Comparison of ENCODE assay signal across 26 mouse cellular contexts in the genomic region with DNA sequence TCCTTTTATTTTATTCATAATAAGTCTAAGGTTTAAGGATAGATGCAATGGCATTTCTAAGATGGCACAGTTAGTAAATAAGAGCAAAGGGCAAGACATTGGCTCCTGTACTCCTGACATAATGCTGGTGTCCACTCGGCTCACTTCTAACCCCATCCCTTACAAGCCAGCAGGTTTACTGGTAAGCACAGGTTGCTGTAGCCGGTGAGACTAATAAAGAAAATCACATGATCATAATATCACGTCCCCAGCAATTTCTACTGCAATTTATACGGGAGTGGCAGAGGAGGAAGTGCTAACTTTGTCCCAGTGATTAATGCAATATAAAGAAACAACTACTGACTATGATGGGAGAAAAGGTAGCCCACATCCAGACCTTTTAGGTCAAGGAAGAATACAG.
"Had no signal": no experiment of that assay in that cellular context is flagged by ENCODE, and none has a peak within 500 bp of the region (broad histone marks: within the 10 kb centered on the region; RNA-seq: fewer than 3 reads in every experiment).

No protein-coding gene starts in this region.

- H3K27me3 ChIP-seq: embryonic facial prominence, embryonic 12.5 days; embryonic facial prominence, embryonic 13.5 days; embryonic facial prominence, embryonic 15.5 days; forebrain, embryonic 12.5 days; forebrain, embryonic 13.5 days; forebrain, embryonic 15.5 days had no signal

- H3K36me3 ChIP-seq: embryonic facial prominence, embryonic 10.5 days; embryonic facial prominence, embryonic 12.5 days; embryonic facial prominence, embryonic 13.5 days; embryonic facial prominence, embryonic 15.5 days; forebrain, embryonic 10.5 days; forebrain, embryonic 12.5 days; forebrain, embryonic 15.5 days had no signal

- H3K4me2 ChIP-seq: embryonic facial prominence, embryonic 12.5 days; embryonic facial prominence, embryonic 13.5 days; embryonic facial prominence, embryonic 15.5 days; forebrain, embryonic 12.5 days; forebrain, embryonic 13.5 days; forebrain, embryonic 15.5 days had no signal

- H3K4me3 ChIP-seq: embryonic facial prominence, embryonic 10.5 days; embryonic facial prominence, embryonic 12.5 days; embryonic facial prominence, embryonic 13.5 days; embryonic facial prominence, embryonic 15.5 days; erythroblast, embryonic 14.5 days; forebrain, embryonic 10.5 days; forebrain, embryonic 12.5 days; forebrain, embryonic 13.5 days; forebrain, embryonic 15.5 days; gastrocnemius, adult 2 months; heart, adult 2 months had no signal

- H3K9ac ChIP-seq: embryonic facial prominence, embryonic 12.5 days; embryonic facial prominence, embryonic 13.5 days; embryonic facial prominence, embryonic 15.5 days; forebrain, embryonic 12.5 days; forebrain, embryonic 13.5 days; forebrain, embryonic 15.5 days; forebrain, postnatal 0 days had no signal

- ATAC-seq: forebrain, embryonic 13.5 days; forebrain, embryonic 14.5 days; forebrain, embryonic 15.5 days; forebrain, embryonic 16.5 days; forebrain, postnatal 0 days had no signal

- H3K27ac ChIP-seq: embryonic facial prominence, embryonic 10.5 days; embryonic facial prominence, embryonic 12.5 days; embryonic facial prominence, embryonic 13.5 days; embryonic facial prominence, embryonic 15.5 days; forebrain, embryonic 10.5 days; forebrain, embryonic 12.5 days; forebrain, embryonic 13.5 days; forebrain, embryonic 15.5 days; gastrocnemius, adult 2 months; heart, adult 2 months had no signal

- DNase-seq: cerebellum, adult 2 months; cerebellum, adult 8-10 months; cerebellum, adult 9-11 months; cerebellum, postnatal 10 days; cerebellum, postnatal 14 days; cerebellum, postnatal 25 days; cerebellum, postnatal 36 days; embryo, embryonic 11 days; forebrain, postnatal 0 days; gastrocnemius, adult 2 months; gastrocnemius, postnatal 14 days; gastrocnemius, postnatal 25 days; gastrocnemius, postnatal 36 days; heart, adult 18-20 months; heart, adult 2 months had no signal

- H3K4me1 ChIP-seq: embryonic facial prominence, embryonic 12.5 days; embryonic facial prominence, embryonic 15.5 days; forebrain, embryonic 12.5 days; forebrain, embryonic 13.5 days; forebrain, embryonic 15.5 days had no signal

- H3K9me3 ChIP-seq: embryonic facial prominence, embryonic 10.5 days; embryonic facial prominence, embryonic 12.5 days; embryonic facial prominence, embryonic 13.5 days; embryonic facial prominence, embryonic 15.5 days; forebrain, embryonic 10.5 days; forebrain, embryonic 12.5 days; forebrain, embryonic 13.5 days; forebrain, embryonic 15.5 days had no signal
